Mouse (Mus musculus): Measurements from ENCODE around the gene Pdzd4. TPM values are rescaled to one million over a fixed set of nuclear protein-coding genes. Genes with fewer than 3 reads are reported as not detected.

The Pdzd4 gene
- 1 to 10 TPM; 1.3 to 1.6 TPM for total RNA-seq (2021)
- long read RNA-seq, experiment 1, result 0 reads
- long read RNA-seq, experiment 2, result 0 reads

DNA sequence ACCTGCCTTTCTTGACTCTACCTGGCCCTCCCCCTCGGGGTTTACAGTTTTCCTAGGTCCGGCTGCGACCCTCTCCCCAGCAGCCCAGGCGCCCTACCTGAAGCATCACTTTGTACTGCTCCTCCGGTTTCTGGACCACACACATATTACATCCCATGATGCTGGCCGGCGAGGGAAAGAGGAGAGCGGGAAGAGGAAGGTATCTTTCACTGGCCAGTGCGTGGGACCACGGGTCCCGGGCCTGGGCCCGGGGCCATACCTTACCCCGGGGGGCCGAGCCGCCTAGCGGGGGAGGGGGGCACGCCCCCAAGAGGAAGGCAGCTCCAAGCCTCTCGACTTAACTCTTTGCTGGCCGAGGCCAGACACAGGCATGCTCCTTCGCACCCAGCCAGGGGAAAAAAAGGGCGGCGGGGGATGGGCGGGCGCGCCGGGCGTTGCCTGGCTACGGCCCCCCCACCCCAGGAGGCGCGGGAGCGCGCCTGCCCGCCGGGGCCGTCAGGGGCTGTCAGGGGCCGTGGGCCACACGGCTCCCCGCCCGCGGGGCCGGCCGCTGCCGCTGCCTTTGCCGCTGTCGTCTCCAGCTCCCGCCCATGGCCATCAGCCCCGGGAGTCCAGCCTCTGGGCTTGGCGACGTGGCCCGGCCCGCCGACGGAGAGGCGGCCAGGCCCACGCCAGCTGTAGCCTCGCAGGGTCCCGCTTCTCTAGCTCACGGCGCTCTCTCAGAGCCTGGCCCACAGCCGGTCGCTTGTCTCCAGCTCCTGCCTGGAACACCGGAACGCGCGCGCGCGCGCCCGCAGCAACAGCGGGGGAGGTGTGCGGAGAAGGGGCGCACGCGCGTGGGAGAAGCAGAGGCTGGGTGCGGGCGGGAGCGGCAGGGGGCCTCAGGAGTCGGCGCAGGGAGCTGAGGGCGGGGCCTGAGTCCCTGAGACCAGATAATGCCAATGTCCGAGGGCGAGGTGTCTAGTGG is at the start of gene Pdzd4:
Gene Pdzd4, minus strand, starts transcription at position 785 of the 967 bp plus-strand sequence.
- DNase-seq, result peak; percentile 43 to 51

DNA sequence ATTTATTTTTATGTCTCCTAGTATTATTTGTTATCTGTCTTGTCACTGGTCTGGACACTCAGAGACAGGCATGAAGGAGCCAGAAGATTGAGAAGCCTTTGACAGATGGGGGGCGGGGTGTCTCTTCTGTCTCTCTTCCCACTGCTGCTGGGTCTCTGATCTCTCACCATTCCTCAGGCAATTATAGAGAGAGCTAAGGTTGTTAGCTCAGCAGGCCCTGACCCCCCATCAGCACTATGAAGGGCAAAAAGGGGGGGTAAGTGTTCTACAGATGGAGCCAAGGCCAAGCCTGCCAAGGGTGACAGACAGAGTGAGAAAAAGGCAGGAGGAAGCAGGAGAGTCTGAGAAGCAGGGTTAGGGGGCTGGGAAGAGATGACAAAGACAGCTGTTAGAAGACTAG is 47.2 kb upstream of the Pdzd4 start:
- no peak for DNase-seq

DNA sequence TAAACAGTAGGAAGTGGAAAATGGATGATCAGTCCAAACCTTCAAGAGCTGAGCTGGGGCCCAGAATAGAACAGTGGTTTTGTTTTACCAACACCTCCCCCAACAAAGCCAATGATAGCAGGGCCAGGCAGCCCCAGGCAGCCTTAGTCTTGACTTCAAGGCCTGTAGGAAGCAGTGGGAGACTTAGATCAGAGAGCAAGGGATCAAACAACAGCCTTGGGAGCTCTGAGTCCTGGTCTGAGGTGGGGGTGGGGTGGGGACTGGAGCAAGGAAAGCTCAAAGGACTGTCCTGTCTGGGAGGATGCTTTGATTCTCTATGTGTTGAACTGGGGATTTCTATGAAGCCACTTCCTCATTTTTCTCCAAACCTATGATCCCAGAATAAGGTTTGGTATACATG is 46.7 kb upstream of the Pdzd4 start:
- DNase-seq, result no peak

- DNase-seq, result no peak
These were observed 44.6 kb upstream of the Pdzd4 start for GRCm38 (mm10) chrX:73869334-73869733.

DNA sequence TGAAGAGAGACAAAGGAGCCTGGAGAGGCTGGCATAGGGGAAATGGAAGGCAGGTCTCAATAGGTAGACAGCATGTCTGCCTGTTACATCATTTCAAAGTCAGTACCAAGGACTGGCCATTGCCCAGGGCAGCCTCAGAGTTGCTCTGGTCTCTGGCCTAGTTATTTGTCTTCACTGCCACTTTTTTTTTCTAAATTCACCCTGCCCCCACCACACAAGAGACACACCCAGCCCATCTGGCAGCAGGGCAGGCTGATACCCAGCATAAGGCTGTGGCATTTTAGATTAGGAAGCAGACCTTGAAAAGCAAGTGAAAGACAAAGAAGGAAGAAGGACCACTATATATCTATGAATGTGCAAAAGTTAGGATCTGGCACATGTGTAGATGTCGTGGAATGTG is 43.1 kb upstream of the Pdzd4 start:
- no peak for DNase-seq

- no peak for DNase-seq
These were observed 42.5 kb upstream of the Pdzd4 start for GRCm38 (mm10) chrX:73867256-73867655.

DNA sequence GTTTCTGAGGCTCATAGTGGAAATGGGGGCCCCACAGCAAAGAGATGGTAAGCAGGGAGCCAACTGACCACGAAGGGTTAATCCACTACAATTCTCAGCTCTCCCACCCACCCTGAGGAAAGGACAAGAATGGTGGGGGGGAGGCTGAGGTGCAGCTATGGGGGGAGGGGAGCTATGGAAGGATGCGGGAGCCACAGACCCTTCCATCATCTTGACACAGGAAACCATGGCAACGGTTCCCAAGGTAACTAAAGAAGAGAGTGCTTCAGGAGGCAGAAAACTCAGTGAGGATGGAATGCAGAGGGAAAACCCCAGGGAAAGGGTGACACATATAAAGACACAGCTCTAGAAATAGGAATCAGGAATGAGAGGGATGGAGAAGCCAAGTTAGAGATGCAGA is 39.9 kb upstream of the Pdzd4 start:
- no peak for DNase-seq

GRCm38 (mm10) chrX:73855087-73855408 is 30.3 kb upstream of the Pdzd4 start:
- DNase-seq, result peak; percentile 8 to 37

DNA sequence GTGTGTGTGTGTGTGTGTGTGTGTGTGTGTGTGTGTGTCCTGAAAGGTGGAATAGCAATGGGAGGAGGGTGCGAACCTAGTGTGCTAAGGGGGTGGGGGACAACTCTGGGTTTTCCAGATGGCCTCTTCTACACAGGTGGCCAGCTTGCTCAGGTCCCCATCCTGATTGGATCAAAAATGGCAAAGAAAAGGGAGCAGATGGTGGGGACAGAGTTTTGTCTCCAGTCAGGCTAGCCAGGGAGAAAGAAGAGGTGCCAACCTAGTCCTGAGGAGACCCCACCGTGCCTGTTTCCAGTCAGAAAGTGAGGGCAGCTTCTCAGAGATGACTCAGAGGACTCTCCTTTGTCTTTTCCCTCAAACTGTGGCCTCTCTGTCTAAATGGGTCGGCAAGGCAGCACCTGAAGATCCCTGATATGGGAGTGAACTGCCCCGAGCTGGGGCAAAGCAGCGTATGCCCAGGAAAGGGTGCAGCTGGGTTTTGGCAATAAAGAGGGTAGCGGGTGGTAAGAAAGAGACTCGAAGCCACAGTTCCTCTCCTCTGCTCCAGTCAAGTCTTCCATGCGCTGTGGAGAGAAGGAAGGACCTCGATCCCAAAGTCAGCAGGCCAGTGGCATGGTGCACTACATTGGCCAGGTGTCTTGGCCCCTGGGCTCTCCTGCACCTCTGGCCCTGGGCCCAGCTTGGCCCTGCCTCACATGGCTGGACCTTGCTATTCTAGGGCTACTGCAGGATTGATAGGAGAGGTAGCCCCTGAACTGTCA is 29.7 kb upstream of the Pdzd4 start:
- DNase-seq, result peak in 1 of 2 experiments; percentile 7

DNA sequence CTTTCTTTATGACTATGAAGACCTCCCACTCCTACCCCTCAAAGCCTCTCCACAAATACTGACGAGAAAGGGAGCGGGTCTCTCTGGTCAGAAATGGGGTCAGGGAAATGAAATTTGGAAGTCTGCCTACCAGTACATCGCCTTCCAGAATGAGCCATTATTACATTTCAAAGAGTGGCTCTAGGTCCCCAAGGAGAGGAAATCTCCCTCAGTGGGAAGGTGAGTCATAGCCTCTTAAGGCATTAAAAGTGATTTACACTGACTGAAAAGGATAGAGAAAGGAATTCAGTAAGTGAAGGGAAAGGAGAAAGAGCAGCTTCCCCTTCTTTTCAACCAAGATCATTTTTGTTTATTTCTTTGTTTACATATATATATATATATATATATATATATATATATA is 11.9 kb upstream of the Pdzd4 start:
- DNase-seq, result no peak

DNA sequence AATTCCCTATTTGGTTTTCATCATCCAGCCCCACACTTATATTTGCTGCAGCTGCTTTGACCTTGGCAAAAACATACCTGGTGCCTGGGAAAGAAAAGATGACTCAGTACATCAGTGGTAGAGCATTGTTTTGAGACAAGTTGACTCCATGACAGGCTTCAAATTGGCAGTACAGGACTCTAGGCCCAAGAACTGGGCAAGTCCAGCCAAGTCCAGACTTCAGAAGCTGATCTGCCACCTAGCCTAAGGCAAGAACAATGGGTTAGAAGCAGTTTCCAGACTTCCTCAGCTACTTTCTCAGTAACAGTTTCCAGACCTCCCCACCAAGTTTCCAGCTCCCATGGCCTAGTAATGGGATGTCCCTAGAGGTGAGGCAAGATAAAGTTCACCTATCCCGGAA is 11.0 kb upstream of the Pdzd4 start:
- DNase-seq, result no peak

DNA sequence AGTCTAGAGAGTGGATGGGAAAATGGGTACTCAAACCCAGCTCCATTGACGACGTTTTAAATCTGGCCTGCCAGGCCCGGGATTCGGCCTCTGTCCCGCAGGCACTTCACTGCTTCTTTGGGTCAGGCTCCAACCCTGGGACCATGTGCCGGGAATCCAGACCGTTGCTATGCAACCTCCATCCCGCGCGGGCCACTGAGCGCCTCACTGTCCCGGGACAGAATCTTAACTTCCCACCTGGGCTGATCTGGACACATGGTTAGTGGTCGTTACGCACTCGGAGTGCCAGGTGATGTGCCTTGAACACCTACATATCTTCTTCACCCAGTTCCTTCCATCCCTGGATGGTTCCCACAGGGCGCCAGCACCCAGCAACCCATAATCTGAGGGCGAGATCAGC is 1.0 kb downstream of the Pdzd4 start:
- DNase-seq, result peak in 1 of 2 experiments; percentile 5

- DNase-seq, result no peak
These were observed 8.0 kb downstream of the Pdzd4 start for GRCm38 (mm10) chrX:73816596-73817314.

- no peak for DNase-seq
These were observed 9.7 kb downstream of the Pdzd4 start for GRCm38 (mm10) chrX:73815072-73815471.

- no peak for DNase-seq
These were observed 19.0 kb downstream of the Pdzd4 start for GRCm38 (mm10) chrX:73805814-73806213.

GRCm38 (mm10) chrX:73798502-73798901 is 26.3 kb downstream of the Pdzd4 start:
- DNase-seq, result peak; percentile 62 to 73

GRCm38 (mm10) chrX:73797511-73797910 is 27.3 kb downstream of the Pdzd4 start:
- DNase-seq, result no peak

GRCm38 (mm10) chrX:73793505-73793904 is 31.3 kb downstream of the Pdzd4 start:
- DNase-seq, result no peak

DNA sequence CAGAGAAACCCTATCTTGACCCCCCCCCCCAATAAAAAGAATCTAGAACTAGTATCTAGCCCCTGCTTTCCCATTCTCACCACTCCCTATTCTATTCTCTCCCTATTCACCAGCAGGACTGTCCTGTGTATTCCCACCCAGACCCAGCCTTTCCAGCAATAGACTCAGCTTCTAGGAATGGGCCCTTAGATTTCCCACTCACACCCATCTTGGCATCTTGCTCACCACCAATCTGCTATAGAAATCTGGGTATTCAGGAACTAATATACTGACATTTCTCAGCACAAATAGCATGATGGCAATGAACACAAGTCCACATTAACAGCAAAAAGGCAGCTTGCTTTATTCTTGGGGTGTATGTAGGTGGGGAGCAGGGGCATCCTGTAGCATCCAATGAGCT is 31.7 kb downstream of the Pdzd4 start:
- DNase-seq, result no peak

DNA sequence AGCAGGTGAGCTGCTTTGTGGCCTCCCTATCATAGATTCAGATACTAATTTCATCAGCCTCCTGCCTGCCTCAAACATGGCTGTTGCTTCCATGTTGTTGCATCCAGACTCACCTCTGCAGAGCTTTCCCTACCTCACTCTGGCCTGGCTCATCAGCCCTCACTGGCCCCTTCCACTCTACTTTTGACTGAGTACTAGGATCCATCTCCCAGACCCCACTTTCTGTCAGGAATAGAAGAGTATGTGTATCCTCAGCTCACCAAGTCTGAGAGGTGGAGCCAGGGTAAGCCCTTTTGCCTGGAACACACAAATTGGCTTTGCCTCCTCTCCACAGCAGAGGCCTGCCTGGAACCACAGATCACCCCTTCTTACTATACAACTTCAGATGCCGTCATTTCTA is 36.3 kb downstream of the Pdzd4 start:
- DNase-seq, result no peak

DNA sequence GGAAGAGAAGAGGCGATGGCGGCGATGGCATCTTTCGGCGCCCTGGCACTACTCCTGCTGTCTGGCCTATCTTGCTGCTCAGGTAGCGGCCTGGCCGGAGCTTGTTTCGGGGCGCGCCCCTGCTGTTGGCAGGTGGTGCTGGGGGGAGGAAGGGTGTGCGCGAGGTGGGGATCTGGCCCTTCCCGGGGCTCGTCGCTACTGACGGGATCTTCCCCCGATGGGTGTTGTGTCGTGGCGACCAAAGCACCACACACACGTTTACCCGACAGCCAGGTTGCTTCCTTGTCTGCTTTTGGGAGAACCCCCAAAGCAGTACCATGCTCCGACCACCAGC is 37.6 kb downstream of the Pdzd4 start:
- DNase-seq, result no peak

GRCm38 (mm10) chrX:73786364-73787224 is 38.2 kb downstream of the Pdzd4 start, which contains the start of the genes Idh3g and Ssr4:
Idh3g (minus strand) TSS chrX:73786897.
Ssr4 (plus strand) TSS chrX:73787028.
- DNase-seq, result peak; percentile 96 to 97
